Mouse (Mus musculus) adrenal gland, adult 10 weeks (tissue): ENCODE data around the gene Zfp800. TPM values are rescaled to one million over a fixed set of nuclear protein-coding genes. Genes with fewer than 3 reads are reported as not detected.

ENCODE experiments used
- polyA plus RNA-seq: library from polyadenylated mRNA; stranded (reverse); fragments of 350-450 nt; fragmentation: Illumina TruSeq; extraction: RNeasy Lipid Tissue Mini Kit (QIAGEN cat#74804); gene quantifications from one replicate; pipeline ENCODE4 v1.2.3, GENCODE M21; 2014; ENCODE audit warnings: low read depth, low replicate concordance

The Zfp800 gene
- 77.2 TPM for polyA plus RNA-seq

DNA sequence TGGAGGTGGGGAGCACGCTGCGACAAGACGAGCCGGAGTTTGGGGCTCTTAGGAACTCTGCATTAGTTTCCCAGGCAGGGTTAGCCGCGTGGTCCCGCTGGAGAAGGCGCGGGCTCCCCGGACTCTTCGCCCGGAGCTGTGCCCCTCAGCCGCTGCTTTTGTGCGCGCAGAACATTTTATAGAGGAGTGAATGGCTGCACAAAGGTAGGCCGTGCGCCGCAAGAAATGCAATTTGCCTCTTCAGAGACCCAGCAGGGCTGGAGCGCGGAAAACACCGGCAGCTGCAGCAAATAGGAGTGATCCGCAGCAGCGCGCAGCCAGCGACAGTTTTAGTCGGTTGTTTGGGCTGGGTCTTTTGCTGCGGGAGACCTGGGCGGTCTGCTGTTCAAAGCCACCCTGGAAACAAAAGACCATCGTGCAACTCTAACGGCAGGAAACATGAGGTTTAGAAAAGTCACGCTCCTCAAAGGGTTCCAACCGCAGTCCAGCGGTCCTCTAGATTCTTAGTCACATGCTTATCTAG, at the start of gene Zfp800:
Gene Zfp800 (minus strand): TSS at position 325 of the 523 bp plus-strand sequence.

DNA sequence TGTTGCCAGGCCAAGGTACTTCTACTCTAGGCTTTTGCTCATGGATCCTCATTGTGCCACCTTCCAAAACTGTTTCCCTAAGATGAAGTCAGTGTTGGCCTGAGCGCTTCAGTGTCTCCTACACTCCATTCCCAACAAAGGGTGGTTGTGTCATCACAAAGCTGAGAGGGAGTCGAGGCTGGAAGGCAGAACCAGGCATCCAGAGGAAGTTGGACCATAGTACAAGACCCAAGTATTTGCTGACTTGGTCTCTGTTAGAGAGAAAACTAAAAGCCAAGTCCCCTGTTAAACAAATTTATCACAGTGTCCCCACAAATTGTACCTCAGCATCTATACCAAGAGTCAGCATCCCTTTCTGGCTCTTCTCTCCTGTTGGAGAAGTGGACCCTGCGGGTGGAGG, 30.5 kb upstream of the Zfp800 start, which contains the start of gene Gcc1:
Gene Gcc1 (minus strand): TSS at position 101 of the 400 bp plus-strand sequence.

DNA sequence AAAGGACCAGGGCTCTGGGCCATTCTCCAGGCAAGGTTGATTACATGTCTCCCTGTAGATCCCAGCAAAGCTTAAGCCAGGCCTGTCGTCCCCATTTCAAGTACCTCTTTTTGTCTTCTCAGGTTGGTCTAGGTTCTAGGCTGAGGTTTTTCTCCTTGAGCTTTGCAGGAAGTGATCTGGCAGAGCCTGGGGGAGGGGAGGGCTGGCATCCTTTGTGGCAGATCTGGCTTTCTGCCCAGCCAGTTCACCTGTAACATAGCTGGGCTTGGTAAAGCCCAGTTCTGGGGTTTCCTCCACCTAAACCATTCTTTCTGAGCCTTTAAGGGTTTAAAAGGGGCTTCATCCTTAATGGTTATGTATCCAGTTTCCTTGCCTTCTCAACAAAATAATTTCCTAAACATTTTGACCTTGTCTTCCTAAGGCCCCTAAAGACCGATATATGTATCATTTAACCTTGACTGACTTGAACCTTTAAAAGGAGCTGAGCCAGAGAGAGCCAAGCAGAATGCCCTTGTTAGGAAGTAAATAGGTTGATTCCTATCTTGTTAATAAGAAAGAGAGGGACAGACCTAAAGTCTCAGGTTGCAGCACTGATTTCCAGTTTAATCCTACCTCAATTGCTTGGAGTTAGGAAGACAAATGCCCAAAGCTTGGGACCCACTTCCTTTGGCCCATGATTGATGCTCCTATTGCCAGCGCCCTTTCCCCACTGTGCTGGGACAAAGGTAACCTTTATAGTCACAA, 29.5 kb upstream of the Zfp800 start, which contains the start of gene Fscn3:
Gene Fscn3 (plus strand): TSS at position 694 of the 744 bp plus-strand sequence.

DNA sequence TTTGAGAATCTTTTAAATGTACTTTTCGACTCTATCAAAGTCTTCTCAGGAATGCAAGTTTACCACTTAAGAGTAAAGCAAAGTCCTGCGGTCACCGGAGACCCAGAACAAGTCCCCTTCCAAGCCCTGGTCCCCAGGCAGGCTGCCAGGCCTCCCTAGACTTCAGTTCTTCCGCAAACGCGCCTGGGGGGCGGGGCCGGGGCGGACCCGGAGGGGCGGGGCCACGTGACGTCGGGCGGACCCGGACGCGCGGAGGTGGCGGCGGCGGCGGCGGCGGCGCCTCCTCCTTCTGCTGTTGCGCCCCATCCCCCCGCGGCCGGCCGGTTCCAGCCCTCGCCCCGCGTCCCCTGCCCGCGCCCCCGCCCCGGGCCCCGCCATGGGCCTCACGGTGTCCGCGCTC, 25.5 kb upstream of the Zfp800 start, which contains the start of gene Arf5:
Gene Arf5 (plus strand): TSS at position 248 of the 400 bp plus-strand sequence.

Other genes with a start within 250 kb of the Zfp800 start
- 17.0 TPM for gene Arf5, start 25.6 kb upstream of the Zfp800 start, polyA plus RNA-seq
- gene Fscn3, start 29.8 kb upstream of the Zfp800 start, polyA plus RNA-seq, result not detected
- 11.0 TPM for gene Gcc1, start 30.4 kb upstream of the Zfp800 start, polyA plus RNA-seq
- not detected for gene Pax4, start 51.3 kb upstream of the Zfp800 start, polyA plus RNA-seq
- gene Snd1, start 77.1 kb upstream of the Zfp800 start, polyA plus RNA-seq, result 18.2 TPM